Mouse (Mus musculus) c-Kit-positive CD71-positive TER-119-positive erythroid progenitor cells, embryonic 14.5 days (primary cell): Measurements from ENCODE around the gene Golga2.
"Not testable (repeated sequence)": the region's sequence is repeated elsewhere in the genome, so short reads cannot be mapped to it uniquely, and the experiment has no call there.

Experiments used
- DNase-seq: peaks from one replicate; pipeline ENCODE4 v3.0.0-alpha.2; 2013; ENCODE audit warnings: low spot score

Golga2 gene

GRCm38 (mm10) chr2:32288371-32288931 lies 1.3 kb downstream of the Golga2 start:
- DNase-seq: peak; percentile 37

DNA sequence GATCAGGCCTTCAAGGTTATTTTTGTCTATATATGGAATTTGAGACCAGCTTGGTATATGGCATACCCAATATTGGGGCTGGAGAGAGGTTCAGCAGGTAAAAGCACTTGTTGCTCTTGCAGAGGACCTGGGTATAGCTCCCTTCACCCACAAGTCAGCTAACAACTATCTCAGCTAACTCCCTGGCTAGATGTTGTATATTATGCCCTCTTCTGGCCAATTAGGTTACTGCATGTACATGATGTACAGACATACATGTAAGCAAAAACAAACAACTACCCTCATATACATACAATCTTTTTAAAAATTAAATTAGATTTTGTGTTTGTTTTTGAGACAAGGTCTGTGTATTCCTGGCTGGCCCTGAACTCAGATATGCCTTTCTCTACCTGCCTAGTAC lies 2.4 kb downstream of the Golga2 start:
- DNase-seq: peak; percentile 73

- no peak for DNase-seq
Observed at GRCm38 (mm10) chr2:32294348-32294747, 7.2 kb downstream of the Golga2 start.

GRCm38 (mm10) chr2:32295285-32295684 lies 8.1 kb downstream of the Golga2 start:
- DNase-seq: no peak

DNA sequence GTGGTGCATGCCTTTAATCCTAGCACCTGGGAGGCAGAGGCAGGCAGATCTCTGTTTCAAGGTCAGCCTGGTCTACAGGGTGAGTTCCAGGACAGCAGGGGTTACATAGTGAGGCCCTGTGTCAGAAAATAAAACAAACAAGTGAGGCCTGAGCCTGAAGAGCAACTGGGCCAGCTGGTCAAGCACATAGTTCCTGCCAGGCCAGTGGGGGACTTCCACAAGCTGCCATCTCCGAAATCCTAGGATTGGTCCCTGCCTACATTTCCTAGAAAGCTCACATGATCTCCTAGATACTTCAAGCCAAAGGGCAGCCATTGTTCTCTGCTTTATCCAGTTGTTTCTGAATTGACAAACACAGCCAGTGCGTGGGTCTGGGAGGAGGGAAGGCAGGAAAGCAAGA lies 8.7 kb downstream of the Golga2 start:
- not testable (repeated sequence) for DNase-seq

DNA sequence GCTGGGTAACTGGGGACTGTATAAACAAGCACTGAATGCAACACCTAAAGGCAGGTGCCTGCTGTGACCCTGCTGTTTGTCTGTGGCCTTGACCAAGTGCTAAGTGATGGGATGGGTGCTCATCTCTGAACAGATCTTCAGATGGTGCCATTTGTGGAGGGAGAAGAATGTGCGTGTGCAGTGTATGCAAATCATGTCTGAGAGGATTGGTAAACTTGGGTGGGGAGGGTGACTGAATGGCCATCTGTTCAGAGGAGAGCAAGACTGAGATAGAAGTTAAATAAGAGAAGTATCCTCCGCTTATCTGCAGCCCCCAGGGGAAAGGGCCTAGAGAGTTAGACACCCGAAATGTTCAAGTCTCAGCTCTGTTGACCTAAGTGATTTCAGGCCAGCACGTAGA lies 12.3 kb downstream of the Golga2 start:
- DNase-seq: no peak

DNA sequence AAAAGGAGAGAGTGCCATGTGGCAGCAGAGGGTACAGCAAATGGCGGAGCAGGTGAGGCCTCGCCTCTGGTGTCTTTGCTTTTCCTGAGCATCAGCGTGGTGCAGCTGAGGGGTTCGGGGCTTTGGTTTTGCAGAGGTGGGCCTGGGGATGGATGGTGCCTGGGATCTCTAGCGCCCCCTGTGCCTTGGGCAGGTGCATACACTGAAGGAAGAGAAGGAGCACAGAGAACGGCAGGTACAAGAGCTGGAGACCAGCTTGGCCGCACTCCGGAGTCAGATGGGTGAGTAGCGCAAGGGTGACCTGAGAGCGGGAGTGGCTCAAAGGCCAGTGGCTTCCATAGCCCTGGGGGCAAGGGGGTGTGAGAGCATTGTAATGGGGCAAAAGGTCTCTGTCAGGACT lies 15.8 kb downstream of the Golga2 start:
- DNase-seq: no peak

- DNase-seq: peak; percentile 25
Observed at GRCm38 (mm10) chr2:32304145-32304832, 17.1 kb downstream of the Golga2 start.

DNA sequence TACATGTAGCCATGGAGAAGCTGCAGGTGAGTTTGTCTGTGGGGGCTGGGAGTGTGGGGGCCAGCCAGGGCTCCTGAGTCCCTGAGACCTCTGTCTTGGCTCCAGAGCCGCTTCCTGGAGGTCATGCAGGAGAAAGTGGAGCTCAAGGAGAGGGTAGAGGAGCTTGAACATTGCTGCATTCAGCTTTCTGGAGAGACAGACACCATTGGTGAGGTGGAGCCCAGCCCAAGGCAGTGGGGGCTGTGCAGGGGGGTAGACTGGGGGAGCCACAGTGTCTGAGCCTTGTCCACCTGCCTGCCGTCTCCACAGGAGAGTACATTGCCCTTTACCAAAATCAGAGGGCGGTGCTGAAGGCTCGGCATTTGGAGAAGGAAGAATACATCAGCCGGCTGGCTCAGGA lies 18.5 kb downstream of the Golga2 start:
- DNase-seq: no peak

GRCm38 (mm10) chr2:32306176-32306575 lies 19.0 kb downstream of the Golga2 start:
- DNase-seq: no peak

GRCm38 (mm10) chr2:32307247-32307798 lies 20.1 kb downstream of the Golga2 start:
- no peak for DNase-seq

GRCm38 (mm10) chr2:32307941-32308760 lies 21.0 kb downstream of the Golga2 start:
- peak; percentile 64 for DNase-seq

GRCm38 (mm10) chr2:32308870-32309568 lies 21.8 kb downstream of the Golga2 start:
- DNase-seq: no peak

DNA sequence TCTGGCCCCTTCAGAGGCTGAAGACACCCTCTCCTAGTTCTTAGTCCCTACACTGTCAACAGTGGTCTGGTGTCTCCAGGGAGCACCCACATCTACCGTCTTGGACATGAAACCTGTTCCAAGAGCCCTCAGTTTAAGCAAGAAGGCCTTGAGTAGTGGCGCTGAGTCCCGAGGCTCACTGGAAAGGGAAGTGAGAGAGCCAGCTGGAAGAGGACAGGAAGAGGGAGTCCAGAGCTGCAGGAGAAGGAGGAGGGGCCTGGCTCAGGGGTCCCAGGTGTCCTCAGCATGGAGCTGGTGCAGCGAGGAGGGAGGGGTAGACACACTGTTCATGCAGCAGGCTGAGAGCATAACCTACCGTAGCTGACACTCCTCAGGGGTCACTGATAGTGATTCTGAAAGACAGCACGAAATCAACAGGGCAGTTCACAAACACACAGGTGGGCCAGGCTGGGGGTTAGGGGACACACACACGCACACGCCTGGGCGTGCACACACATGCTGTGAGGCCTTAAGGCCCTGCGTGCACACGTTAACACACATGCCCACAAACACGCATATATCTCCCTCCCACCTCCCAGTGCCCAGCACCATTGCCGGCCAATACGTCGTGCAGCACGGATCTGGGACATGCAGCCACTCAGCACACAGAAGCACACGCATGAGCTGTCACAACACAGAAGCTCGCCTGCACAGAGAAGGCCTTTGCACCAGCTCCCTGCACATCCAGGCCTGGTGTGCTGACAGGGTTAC lies 23.1 kb downstream of the Golga2 start:
- DNase-seq: no peak

GRCm38 (mm10) chr2:32311443-32312317 lies 24.5 kb downstream of the Golga2 start:
- DNase-seq: no peak

GRCm38 (mm10) chr2:32312318-32312964 lies 25.3 kb downstream of the Golga2 start:
- peak; percentile 79 for DNase-seq

GRCm38 (mm10) chr2:32314831-32315230 lies 27.6 kb downstream of the Golga2 start:
- DNase-seq: no peak

GRCm38 (mm10) chr2:32315751-32316150 lies 28.6 kb downstream of the Golga2 start:
- no peak for DNase-seq

GRCm38 (mm10) chr2:32316887-32317656 lies 29.9 kb downstream of the Golga2 start:
- no peak for DNase-seq
